Mouse (Mus musculus): ENCODE results near the gene Eps8. TPM values are rescaled to one million over a fixed set of nuclear protein-coding genes. Genes with fewer than 3 reads are reported as not detected.

Eps8 gene
- polyA plus RNA-seq, 3 experiments from 2014 or later: 0.39 to 1.3 TPM; not detected in 1

DNA sequence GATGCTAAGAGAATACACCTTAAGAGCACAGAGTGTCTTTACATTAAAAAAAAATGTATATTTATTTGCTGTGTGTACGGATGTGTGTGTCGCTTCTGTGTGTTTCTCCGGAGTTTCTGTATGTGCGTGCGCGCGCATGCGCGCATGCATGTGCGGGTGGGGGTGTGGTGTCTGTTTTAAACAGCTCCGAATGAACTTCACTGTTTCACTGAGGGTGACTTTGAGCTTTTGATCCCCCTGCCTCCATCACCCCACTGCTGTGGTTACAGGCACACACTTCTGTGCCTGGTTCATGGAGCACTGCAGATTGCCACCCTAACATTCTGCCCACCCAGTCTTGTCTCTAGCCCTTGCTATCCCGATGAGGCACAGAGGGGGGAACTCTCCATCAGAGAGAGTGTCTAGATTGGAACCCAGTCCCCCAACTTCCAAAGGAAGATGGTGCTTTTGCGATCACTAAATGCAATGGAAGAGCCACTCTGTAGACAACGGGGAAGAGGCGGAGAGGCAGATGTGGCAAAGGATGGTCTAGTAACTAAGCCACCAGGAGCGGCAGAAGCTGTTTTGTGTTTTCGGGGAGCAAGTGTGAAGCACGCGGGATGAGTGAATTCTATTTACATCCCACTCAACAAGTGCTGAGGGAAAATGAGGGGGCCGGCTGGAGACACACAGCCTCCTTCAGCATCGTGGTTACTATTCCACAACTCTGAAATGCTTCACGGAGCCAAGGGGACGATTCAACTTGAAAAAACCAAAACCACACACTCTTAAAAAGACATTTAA, 7.1 kb upstream of the Eps8 start:
- no peak for ATAC-seq

DNA sequence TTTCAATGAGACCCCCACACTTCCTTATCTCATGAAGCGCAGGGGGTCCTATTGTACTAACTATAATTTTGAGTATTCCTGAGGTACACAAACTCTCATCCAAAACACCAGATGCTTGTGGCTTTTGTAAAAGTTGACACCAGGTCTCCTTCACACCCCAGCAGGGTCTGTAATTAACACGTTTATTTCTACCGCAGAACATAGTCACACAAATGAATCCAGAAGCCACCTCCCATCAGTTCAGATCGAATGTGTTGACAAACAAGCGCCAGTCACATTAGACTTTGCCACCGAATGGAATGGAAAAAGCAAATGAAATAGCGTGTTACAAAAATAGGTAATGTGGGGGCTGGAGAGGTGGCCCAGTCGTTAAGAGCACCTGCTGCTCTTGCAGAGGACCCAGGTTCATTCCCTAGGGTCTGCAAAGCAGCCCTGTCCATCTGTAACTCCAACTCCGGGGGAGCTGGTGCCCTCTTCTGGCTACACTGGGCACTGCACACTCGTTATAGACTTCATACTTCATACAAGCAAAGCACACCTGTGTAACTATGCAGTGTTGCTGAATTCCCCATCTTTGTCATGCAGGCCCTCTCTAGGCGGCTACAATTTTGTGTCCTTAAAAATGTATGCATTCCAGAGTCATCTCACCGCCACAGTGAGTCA, 3.9 kb upstream of the Eps8 start:
- ATAC-seq: no peak

DNA sequence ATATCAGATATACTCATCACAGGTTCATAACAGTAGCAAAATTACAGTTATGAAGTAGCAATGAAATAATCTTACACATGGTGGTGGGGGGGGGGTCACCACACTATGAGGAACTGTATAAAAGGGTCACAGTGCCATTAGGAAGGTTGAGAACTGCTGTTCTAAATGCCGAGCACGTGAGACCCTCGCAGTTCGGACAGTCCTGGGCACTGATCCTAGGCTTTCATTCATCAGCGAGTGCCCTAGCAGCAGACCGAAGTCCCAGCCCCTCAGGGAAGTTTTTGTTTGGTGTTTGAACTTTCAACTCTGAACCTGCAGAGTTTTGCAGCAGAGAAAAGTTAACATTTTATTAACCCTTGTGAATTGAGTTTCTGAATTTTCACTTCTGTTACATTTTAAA, 2.5 kb upstream of the Eps8 start:
- ATAC-seq: no peak

DNA sequence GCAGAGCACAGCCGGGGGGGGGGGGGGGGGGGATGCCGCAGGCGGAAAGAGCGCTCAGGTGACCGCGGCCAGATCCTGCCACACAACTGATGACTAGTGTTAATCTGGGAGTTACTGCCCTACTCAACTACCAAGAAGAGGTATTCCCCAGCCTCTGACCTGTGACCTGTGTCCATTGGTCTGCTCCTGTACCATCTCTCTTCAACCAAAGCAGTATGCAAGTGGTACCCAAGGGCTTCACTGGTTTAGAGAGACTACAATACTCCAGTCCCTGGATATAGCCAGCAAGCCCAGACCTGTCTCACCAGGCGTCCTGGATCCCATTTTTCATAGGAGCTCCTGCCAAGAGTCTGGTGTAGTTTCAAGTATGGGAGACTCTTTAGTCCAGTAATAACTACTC, 5.1 kb downstream of the Eps8 start:
- no peak for ATAC-seq

DNA sequence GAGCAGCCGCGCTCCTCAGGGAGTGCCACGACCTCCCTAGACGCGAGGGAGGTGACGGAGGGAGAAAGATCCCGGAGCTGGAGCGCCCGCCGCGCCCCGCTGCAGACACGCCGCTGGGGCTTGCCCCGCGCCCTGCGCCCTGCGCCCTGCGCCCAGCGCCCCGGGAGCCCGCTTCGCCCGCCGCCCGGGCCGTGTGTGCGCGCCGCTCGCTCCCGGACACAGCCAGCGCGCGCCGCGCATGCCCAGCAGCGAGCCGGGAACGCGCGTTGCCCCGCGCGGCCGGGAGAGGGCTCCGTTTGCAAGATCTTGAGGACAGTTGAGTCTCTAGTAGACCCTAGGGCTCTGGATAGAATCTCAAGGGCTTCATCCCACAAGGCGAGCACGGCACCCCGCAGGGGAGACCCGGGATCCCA, 5.6 kb downstream of the Eps8 start:
- no peak for ATAC-seq

DNA sequence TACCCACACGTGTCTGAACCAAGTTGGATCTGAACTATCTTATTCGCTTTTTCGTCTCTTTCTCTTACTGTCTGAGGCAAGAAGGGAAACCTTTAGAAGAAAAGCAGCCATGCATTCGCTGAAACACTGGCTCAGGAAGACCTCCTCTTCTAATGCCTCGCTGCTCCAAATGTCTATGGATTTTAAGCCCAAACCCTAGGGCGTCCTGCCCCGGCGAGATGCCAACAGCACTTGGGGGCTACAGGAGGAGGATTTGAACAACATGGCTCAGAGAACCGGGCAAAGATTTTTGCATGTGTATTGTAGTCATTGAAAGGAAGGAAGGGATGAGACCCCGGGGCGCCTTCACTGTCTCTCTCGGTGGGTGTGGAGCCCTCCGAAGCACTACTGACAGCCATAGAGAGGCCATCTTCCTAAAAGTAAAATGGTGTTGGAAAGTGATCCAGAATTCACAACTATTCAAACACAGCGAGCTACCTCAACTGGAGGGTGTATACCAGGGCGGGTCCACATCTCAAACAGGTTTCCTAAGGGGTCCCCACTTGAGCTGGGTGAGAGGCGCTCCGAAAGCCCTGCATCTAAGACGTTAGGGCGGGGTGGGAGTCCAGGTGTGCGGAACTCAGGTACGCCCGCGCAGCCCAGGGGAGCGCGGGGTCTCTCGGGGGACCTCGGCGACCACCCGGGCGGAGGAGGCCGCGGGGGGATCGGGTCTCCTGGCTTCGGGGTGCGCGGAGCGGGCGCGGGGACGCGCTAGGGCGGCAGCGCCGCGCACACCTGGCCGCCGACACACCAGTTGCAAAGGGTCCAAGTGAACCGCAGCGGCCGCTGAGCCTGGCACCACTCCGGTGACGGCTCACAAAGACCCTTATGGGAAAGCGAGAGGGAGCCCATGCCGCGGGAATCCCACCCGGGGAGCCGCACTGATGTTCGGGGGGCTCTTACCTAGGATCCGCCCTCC, 6.3 kb downstream of the Eps8 start:
- no peak for ATAC-seq

DNA sequence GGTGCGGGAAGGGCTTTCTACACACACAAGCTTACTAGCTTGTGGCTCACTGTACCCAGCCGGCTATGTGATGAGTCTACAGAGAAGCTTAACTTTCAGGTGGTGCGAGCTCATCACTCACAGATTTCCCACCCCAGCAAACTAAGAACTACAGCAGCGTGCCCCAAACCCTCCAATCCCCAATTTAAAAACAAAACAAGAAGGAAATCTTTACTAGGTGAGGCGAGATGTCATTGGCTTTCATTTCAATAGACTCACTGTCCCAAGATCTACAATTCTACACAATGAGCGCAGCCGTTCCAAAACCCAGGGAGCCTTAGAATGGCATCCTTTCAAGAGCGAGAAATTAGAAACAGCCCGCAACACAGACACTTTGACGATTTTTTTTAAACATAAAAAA, 7.0 kb downstream of the Eps8 start:
- no peak for ATAC-seq

DNA sequence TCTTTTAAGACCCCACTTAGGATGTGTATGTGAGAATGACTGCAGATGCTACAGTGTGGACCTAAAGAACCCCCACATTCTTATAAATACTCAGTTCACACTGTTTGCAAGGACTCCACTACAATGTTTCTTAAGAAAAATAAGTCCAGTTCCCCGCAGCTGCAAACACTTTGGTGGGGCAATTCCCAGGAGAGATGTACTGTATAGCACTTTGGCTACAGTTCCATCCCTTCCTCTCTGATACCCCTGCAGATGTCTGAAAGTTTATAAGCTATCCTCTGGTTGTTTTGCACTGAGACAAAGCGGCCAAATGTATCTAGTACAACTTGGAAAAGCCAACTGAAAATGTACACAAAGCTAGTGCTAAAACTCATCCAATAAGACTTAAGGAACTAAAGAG, 8.0 kb downstream of the Eps8 start:
- no peak for ATAC-seq

DNA sequence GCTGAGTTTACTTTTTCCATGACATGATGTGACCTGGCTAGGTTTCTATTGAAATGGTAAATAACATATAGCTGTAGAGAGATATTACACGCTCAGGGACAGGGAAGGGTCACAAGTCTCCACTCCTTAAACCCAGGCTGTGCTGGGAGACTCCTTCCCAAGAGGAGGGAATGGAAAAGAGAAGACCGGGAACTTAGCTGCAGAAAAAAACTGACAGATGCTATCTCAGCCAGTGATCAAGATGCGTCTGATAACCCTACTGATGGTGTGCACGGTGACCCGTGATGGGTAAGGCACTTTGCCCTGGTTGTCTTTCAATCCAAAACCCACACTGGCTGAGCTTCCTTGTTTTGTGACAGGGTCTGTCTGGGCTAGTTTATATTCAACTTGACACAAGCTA, 9.8 kb downstream of the Eps8 start:
- ATAC-seq: no peak

DNA sequence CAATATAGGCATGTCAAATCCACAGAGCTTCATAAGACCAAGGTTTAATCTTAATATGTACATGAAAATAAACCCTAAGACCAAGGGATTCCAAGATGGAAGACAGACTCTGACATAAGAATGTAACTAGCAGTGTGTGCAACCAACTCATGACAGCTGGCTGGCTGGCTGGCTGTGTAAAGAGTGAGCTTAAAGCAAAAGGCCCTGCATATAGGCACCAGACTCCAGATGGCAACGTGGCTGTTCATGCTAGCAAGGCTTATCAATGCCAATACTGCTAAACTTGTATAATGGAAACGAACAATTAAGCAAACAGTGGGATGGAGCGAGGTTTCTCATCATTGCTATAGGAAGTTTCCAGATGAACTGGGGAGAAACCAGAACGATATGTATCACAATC, 10.9 kb downstream of the Eps8 start:
- no peak for ATAC-seq

DNA sequence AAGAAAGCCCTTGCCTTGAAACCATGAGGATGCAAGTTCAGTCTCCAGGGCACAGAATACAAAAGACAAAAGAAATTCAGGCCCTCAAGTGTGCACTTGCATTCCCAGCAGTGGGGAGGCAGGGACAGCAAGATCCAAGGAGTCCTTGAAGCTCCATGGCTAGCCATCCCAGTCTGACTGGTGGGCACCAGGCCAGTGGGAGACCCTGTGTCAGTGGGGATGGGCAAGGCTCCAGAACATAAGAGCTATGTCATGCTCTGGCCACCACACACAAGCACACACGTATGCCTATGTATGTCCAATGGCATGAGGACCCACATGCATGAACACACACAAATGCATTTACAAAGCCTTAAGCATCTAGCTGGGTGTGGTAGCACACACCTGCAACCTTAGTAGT, 13.0 kb downstream of the Eps8 start:
- no peak for ATAC-seq

DNA sequence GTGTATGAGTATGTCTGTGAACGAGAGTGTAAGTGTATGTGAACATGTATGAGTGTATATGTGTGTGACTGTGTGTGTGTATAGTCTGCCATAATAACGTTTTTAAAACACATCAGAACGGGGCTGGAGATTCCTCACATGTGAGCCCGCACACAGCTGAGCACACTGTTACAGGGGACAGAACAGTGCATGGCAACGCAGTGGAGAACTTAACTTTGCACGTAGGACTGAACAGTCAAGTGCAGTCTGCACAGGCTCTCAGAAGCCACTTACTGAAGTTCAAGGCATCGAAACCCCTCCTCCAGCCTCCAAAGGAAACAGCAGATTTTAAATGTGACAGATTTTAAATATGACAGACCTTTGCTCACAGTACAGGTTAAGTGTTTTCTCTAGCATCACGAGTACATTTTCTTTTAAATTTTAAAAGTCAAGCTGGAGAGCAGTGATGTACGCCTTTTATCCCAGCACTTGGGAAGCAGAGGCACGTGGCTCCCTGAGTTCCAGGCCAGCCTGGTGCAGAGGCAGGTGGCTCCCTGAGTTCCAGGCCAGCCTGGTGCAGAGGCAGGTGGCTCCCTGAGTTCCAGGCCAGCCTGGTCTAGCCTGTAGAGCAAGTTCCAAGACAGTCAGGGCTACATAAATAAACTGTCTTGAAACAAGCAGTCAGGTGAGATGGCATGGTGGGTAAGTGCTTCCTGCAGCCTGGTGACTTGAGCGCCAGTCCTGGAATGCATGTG, 15.7 kb downstream of the Eps8 start:
- no peak for ATAC-seq

DNA sequence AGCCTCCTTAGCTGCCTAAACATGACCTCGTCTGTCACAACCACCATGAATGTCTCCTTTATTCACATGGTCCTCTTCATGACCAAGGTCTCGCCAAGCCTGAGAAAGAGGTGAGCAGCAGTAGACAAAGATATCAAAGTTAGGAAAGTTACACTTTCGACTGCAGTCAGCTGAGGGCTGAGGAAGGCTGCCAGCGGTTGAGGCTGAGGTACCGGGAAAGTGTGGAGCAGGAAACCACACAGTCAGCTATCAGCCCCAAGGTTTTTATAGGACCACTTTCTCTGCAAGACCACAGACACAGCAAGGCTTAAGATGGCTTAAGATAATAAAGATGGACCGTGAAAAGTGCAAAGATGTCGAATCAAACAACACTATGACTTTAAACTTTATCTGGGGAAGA, 17.2 kb downstream of the Eps8 start:
- ATAC-seq: no peak

DNA sequence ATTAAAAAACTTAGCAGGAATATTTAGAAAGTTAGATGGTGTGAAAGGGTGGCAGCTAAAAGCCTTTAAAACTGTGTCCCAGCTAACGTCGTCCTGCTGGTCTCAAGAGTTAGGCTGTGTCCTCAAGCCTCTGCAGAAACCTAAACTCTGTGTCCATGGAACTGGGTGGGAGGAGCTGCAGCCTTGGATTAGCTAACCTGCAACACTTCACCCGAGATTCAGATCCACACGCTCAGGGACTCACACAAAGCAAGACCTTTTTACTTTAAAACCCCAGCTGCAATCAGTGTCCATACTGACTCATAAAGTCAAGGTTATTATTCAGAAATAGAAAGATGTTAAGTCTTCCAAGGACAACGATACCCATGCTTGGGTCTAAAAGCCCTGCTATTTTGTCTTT, 18.5 kb downstream of the Eps8 start:
- ATAC-seq: no peak

DNA sequence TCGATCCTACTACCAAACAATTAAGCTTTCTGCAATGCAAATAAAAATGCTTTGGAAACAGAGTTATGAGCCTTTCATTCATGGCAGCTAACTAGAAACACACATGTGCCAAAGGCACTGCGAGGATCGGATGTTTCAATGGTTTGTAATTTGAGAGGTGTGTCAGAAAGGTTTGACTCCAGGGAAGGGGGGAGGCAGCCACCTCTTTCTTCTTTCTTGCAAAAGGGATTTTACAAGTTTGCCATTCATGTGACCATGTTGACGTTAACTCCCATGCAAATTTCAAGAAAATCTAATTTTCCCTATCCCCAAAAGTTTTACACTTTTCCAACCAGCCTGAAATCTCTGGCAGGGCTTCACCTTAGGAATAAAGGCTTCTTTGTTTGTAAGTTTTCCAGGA, 21.1 kb downstream of the Eps8 start:
- no peak for ATAC-seq

DNA sequence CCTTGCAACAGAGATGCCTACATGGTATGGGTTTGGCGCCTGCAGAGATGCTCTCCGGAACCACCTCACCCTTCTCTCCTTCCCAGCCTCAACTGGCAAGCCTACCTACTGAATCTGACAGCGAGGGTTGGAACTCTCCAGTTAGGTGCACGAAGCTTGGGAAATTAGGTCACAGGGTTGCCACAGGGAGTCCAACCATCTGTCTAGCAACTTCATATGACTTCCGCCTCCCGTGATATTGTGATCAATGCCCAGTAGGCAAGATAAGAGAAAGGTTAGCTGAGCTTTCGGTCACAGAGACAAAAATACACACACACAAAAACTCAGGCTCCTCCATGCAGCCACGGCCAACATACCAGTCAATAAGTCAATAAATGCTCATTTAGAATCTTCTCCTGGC, 21.6 kb downstream of the Eps8 start:
- ATAC-seq: no peak

DNA sequence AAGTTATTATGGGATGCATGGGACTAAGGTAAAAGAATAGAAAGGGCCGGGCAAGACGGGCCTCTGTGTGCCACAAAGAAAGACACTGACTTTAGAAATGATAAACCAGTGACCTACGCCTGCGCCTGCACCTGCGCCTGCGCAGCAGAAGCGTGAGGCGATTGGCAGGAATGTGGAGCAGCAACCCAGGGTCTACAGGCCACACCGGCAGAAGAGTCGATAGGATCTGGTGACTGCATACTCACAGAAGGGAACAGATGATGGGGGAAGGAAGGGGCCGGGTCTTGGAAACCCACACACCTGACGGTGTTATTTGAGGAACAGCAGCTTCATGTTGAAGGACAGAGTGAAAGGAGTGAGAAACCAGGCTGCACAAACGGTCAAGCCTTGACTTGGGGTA, 24.3 kb downstream of the Eps8 start:
- no peak for ATAC-seq

DNA sequence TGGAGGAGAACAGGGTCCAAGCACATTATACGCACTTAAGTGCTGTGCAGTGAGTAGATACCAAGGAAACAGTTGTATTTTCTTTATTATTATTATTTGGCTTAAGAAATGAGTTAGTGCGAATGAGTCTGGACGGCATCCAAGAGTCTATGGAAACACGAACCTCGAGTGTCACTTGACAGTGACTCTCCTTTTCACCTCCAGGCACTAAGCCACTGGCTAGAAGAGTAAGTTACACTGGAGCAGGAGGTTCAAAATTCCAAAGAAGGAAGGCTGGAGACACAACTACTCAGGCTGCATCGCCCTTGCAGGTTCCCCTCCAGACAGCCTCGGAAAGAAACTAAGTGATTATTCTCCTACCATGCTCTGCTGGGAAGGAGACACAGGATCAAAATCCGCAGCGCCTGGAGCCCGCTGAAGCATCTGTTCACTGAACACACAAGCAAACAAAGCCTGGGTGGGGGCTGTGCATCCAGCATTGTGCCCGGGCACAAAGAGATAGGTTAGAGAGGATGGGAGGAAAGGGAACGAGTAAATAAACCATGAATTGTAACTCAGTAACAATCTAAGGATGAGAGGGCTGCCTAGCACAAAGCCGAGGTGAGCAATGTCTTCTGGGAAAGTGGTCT, 25.0 kb downstream of the Eps8 start:
- ATAC-seq: no peak

DNA sequence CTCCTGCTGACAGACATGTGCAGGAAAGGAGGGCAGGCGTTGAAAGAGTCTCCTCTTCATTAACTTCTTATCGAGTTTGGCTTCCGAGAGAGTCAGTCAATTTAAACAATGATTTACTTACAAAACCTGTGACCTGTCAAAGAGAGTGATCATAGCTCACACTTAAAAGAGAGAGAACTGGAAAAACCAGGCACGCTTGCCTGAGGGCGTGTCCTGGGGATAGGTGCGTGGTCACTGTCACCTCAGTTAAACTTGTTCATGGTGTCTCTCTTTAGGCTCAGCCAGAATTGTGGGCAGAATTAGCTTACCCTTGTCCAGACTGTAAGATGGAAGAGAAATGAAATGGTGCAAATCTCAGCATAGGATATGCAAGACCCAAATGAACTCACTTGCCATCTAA, 26.0 kb downstream of the Eps8 start:
- no peak for ATAC-seq

DNA sequence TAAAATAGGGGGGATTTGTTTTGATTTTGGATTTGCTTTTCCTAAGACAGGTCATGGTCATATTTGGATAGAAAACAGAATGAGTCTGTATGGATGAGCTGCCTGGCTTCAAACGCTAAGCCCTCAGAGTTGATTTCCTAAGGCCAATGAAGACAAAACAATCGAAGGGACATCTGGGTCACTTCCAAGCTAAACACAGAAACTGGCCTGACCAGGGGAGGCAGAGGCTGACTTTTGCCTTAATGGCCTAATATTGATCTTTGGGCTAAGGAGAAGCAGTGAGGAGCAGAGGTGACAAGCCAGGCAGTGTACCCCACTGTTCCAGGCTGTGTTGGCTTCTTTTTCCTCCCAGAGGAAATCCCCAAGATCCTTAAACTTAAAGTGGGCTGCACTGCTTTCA, 33.7 kb downstream of the Eps8 start:
- no peak for ATAC-seq

DNA sequence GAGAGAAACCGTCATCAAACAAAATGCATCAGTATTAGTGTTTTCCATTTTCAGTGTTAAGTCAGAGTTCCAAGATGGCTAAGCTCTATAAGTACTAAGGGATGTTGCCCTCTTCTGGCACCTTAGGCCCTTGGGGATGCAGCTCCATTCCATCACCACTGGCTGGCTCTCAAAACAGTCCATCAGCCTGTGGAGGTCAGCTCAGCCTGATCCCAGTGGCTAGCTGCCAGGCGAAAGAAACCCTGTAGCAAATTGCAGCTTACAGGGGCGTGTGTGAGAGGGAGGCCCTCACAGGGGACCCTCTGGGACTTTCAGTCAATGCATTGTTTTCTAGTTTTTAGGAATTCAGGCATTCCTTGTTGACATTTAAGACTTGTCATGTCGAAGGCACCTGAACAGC, 40.8 kb downstream of the Eps8 start:
- ATAC-seq: no peak

DNA sequence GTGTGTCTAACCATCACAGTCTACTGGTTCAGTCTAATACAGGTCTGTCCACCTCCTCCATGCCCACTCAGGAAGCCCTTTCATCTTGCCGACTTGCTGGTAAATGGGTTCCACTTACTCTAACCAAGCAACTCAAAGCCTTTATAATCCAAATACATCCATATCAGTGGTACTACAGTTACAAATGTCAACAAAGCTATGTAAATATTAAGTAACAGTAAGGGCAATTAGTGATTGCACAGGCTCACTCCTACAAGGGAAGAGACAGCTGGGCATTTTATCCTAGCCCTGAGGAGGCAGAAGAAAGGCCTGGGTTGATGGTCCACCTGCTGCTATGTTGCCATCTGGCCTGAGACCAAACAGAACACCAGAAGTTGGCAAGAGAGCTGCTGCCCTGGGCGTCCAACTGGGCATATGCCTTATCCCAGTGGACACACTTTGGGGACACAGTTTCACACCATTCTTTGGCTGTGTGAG, 42.6 kb downstream of the Eps8 start:
- ATAC-seq: no peak
